Mouse (Mus musculus) forebrain, embryonic 10.5 days (tissue): ENCODE results near the gene Irx1. TPM values are rescaled to one million over a fixed set of nuclear protein-coding genes. Genes with fewer than 3 reads are reported as not detected.

ENCODE experiments used
- DNase-seq: peaks from one replicate; pipeline ENCODE4 v3.0.0-alpha.2; 2017; ENCODE audit warnings: low spot score; ENCODE audit errors: extremely low spot score
- H3K27ac ChIP-seq: fragments of 300-500 bp; sonication (generic); 2 replicates; pipeline ENCODE4 v1.5.1; 2016; ENCODE audit warnings: mild to moderate bottlenecking
- H3K27me3 ChIP-seq: fragments of 300-500 bp; sonication (generic); 2 replicates; pipeline ENCODE4 v1.6.1; 2016; ENCODE audit warnings: mild to moderate bottlenecking; ENCODE audit not compliant: poor library complexity, severe bottlenecking
- H3K36me3 ChIP-seq: fragments of 300-500 bp; sonication (generic); replicated peaks from 2 replicates; pipeline ENCODE4 v1.6.1; 2016; ENCODE audit warnings: mild to moderate bottlenecking, moderate library complexity
- H3K4me1 ChIP-seq: fragments of 300-500 bp; sonication (generic); 2 replicates; pipeline ENCODE4 v1.6.1; 2016
- H3K4me3 ChIP-seq: fragments of 300-500 bp; sonication (generic); 2 replicates; pipeline ENCODE4 v1.5.1; 2016; ENCODE audit warnings: mild to moderate bottlenecking, moderate library complexity
- H3K9me3 ChIP-seq: fragments of 300-500 bp; sonication (generic); 2 replicates; pipeline ENCODE4 v1.6.1; 2016; ENCODE audit warnings: mild to moderate bottlenecking, moderate library complexity
- WGBS: fragments of 180-500 bp; shearing (Covaris S2); methylation state at CpG from one replicate; pipeline ENCODE4 v1.1.7; 2016; 5-methylcytosine and 5-hydroxymethylcytosine counted together
- polyA plus RNA-seq: library from polyadenylated mRNA; unstranded; fragments of >200 nt; fragmentation: Nextera tagmentation; extraction: Ambion mirVana; gene quantifications from 2 replicates; pipeline ENCODE4 v1.2.1, GENCODE M21; 2016

Irx1 gene
- polyA plus RNA-seq: 0.31 and 0.40 TPM in 2 replicates

- Histone ChIP-seq H3K4me3 (peak within 1 kb of the TSS; percentile 59), H3K27ac (peak within 1 kb of the TSS; percentile 80), H3K27me3 (peaks cover 99% of the 10 kb centered on the region), H3K4me1 (peaks cover 60% of the 10 kb centered on the region), H3K9me3 (no peaks in the 10 kb centered on the region), H3K36me3 (no peaks in the 10 kb centered on the region)
- DNase-seq: peak; percentile 75
- WGBS: under 1% methylated on average over 99 of the region's 100 CpGs
Measured at GRCm38 (mm10) chr13:71963356-71964351, at the start of gene Irx1. Gene Irx1 (minus strand): TSS chr13:71963723.

GRCm38 (mm10) chr13:71979932-71980655, 16.6 kb upstream of the Irx1 start:
- Histone ChIP-seq H3K4me3 (no peak overlapping the region), H3K9me3 (no peaks in the 10 kb centered on the region), H3K27ac (no peak overlapping the region), H3K27me3 (peaks cover 48% of the 10 kb centered on the region), H3K36me3 (no peaks in the 10 kb centered on the region), H3K4me1 (peaks cover 12% of the 10 kb centered on the region; the same call in 1 of the 2 replicates)
- DNase-seq: no peak
- 47% methylated on average over 5 of the region's 5 CpGs for WGBS

- 88% methylated on average over 3 of the region's 3 CpGs for WGBS
- Histone ChIP-seq H3K36me3 (no peaks in the 10 kb centered on the region), H3K27me3 (peaks cover 64% of the 10 kb centered on the region), H3K9me3 (no peaks in the 10 kb centered on the region), H3K4me3 (no peak overlapping the region), H3K4me1 (peaks cover 7% of the 10 kb centered on the region; the same call in 1 of the 2 replicates), H3K27ac (no peak overlapping the region)
- DNase-seq: no peak
Measured at GRCm38 (mm10) chr13:71975753-71976152, 12.2 kb upstream of the Irx1 start.

GRCm38 (mm10) chr13:71968286-71968685, 4.8 kb upstream of the Irx1 start:
- no peaks in the 10 kb centered on the region for H3K36me3 ChIP-seq
- peaks cover 29% of the 10 kb centered on the region for H3K4me1 ChIP-seq
- WGBS: under 1% methylated on average over 6 of the region's 6 CpGs
- no peak overlapping the region for H3K27ac ChIP-seq
- peaks cover 100% of the 10 kb centered on the region for H3K27me3 ChIP-seq
- no peak overlapping the region for H3K4me3 ChIP-seq
- H3K9me3 ChIP-seq: no peaks in the 10 kb centered on the region
- DNase-seq: peak; percentile 27

- peak; percentile 42 for DNase-seq
- Histone ChIP-seq H3K27me3 (peaks cover 100% of the 10 kb centered on the region), H3K27ac (no peak overlapping the region), H3K4me3 (no peak overlapping the region), H3K36me3 (no peaks in the 10 kb centered on the region), H3K4me1 (peaks cover 36% of the 10 kb centered on the region), H3K9me3 (no peaks in the 10 kb centered on the region)
- WGBS: 3% methylated on average over 28 of the region's 28 CpGs
Measured at GRCm38 (mm10) chr13:71967341-71968250, 4.1 kb upstream of the Irx1 start.

- Histone ChIP-seq H3K4me1 (peaks cover 44% of the 10 kb centered on the region), H3K27ac (no peak overlapping the region), H3K4me3 (no peak overlapping the region), H3K27me3 (peaks cover 100% of the 10 kb centered on the region), H3K36me3 (no peaks in the 10 kb centered on the region), H3K9me3 (no peaks in the 10 kb centered on the region)
- DNase-seq: peak; percentile 14
- WGBS: 8% methylated on average over 2 of the region's 2 CpGs
Measured at GRCm38 (mm10) chr13:71966631-71967030, 3.1 kb upstream of the Irx1 start.

- WGBS: 2% methylated on average over 13 of the region's 13 CpGs
- Histone ChIP-seq H3K36me3 (no peaks in the 10 kb centered on the region), H3K27me3 (peaks cover 99% of the 10 kb centered on the region), H3K4me1 (peaks cover 53% of the 10 kb centered on the region), H3K9me3 (no peaks in the 10 kb centered on the region), H3K4me3 (peak overlapping the region; percentile 59), H3K27ac (peak overlapping the region; percentile 80; the same call in 1 of the 2 replicates)
- no peak for DNase-seq
Measured at GRCm38 (mm10) chr13:71964366-71964765, 843 bp upstream of the Irx1 start.

- Histone ChIP-seq H3K36me3 (no peaks in the 10 kb centered on the region), H3K9me3 (no peaks in the 10 kb centered on the region), H3K4me1 (peaks cover 62% of the 10 kb centered on the region), H3K27ac (peak overlapping the region; percentile 80), H3K4me3 (peak overlapping the region; percentile 59), H3K27me3 (peaks cover 99% of the 10 kb centered on the region)
- under 1% methylated on average over 55 of the region's 55 CpGs for WGBS
- DNase-seq: peak; percentile 67
Measured at GRCm38 (mm10) chr13:71962661-71963355, 715 bp downstream of the Irx1 start.

- peaks cover 99% of the 10 kb centered on the region for H3K27me3 ChIP-seq
- DNase-seq: peak; percentile 40
- no peaks in the 10 kb centered on the region for H3K9me3 ChIP-seq
- WGBS: under 1% methylated on average over 25 of the region's 25 CpGs
- no peaks in the 10 kb centered on the region for H3K36me3 ChIP-seq
- peak overlapping the region; percentile 80 for H3K27ac ChIP-seq
- H3K4me3 ChIP-seq: peak overlapping the region; percentile 59
- peaks cover 61% of the 10 kb centered on the region for H3K4me1 ChIP-seq
Measured at GRCm38 (mm10) chr13:71961891-71962660, 1.4 kb downstream of the Irx1 start.

- no peaks in the 10 kb centered on the region for H3K9me3 ChIP-seq
- 2% methylated on average over 9 of the region's 9 CpGs for WGBS
- peaks cover 67% of the 10 kb centered on the region for H3K4me1 ChIP-seq
- peaks cover 99% of the 10 kb centered on the region for H3K27me3 ChIP-seq
- H3K4me3 ChIP-seq: peak overlapping the region; percentile 59; the same call in 1 of the 2 replicates
- no peak for DNase-seq
- no peaks in the 10 kb centered on the region for H3K36me3 ChIP-seq
- no peak overlapping the region for H3K27ac ChIP-seq
Measured at GRCm38 (mm10) chr13:71960846-71961735, 2.4 kb downstream of the Irx1 start.
